Mouse (Mus musculus) cerebellum, adult 8-10 months (tissue): ENCODE data around the gene Rbm18.
"Not testable (repeated sequence)": the region's sequence is repeated elsewhere in the genome, so short reads cannot be mapped to it uniquely, and the experiment has no call there.

Source experiments
- DNase-seq: peaks from one replicate; pipeline ENCODE4 v3.0.0; 2022

Rbm18 gene

DNA sequence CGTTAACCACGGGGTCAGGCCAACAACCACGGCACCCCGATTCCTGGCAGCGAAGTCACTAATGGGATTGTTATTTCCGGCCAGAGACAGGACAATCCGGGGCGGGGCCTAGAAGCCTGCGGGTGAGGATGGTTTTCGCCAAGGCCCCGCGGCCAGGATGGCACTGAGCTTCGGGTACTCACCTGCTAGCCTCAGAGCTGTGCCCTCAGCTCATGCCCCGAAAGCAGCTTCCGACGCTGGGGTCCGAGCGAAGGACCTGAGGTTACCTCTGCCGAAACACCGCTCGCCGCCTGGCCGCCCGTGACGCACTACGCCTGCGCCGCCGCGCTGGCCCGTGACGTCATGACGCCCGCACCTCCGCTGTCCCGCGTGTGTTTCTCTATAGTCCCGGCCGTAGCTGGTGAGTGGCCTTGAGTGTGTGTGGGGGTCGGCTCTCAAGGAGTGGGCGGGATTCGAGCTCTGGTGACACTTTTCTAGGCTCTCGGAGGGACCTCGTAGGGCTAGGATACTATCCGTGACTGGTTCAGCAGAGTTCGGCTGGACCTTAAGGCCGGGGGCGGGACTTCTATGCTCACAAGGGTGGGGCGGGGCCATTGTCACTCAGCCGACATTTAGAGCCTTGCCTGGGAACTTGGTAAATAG is at the start of gene Rbm18, which contains the start of gene Mrrf:
Gene Rbm18, minus strand, starts transcription at position 474 of the 642 bp plus-strand sequence.
Gene Mrrf, plus strand, starts transcription at position 90 of the 642 bp plus-strand sequence.
- DNase-seq, result peak; percentile 93

DNA sequence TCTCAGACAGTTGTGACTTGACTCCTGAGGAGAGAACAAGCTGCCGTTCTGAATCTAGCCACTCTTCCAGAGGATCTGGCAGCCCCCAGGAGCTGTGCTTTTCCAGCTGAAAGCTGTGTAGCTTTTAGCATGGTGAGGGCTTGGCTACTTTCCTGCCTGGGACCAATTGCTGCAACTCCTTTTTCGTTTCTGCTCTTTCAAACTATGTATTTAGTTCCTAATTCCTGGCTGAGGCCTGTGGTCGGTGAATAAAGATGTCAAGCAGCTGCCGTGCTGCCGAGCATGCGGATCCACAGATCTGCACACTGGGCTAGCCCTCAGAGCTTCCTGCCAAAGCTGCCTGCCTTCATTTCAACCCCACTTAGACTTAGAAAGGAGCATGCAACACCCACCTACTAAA is 48.3 kb upstream of the Rbm18 start:
- DNase-seq, result no peak

DNA sequence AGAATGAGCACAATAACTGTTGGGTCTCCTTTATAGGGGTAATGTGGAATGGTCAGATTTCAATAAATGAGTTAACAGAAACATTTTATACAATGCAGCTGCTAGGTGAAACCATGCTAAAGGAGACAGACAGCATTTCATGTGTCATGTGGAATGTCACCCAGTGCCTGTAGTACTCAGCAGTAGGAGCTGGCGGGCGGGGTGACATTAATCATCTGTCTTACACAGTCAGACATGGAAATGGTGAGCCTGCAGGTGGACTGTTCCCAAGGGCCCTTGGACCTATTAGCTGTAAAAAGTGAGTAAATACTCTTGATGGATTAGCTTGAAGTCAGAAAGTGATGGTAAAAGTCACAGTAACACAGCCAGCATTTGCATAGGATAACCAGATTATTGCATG is 47.6 kb upstream of the Rbm18 start:
- DNase-seq, result no peak

DNA sequence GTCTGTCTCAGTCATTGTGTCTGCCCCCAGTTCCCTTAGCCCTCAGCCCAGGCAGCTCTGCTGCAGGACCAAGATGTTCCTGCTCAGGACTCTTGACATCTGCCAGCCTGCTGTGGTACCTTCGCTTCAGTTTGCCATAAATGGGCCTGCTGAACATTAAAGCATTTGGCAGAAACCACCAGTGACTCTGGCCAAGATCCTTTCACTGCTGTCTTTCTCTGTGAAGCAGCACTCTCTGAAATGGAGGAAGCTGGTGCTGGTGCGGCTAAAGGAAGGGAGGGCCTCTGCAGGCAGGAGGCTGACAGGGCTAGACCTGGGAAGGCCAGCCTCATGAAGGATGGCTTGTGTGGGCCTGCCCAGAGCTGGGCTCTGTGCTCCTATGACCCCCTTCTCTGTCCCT is 46.7 kb upstream of the Rbm18 start:
- no peak for DNase-seq

DNA sequence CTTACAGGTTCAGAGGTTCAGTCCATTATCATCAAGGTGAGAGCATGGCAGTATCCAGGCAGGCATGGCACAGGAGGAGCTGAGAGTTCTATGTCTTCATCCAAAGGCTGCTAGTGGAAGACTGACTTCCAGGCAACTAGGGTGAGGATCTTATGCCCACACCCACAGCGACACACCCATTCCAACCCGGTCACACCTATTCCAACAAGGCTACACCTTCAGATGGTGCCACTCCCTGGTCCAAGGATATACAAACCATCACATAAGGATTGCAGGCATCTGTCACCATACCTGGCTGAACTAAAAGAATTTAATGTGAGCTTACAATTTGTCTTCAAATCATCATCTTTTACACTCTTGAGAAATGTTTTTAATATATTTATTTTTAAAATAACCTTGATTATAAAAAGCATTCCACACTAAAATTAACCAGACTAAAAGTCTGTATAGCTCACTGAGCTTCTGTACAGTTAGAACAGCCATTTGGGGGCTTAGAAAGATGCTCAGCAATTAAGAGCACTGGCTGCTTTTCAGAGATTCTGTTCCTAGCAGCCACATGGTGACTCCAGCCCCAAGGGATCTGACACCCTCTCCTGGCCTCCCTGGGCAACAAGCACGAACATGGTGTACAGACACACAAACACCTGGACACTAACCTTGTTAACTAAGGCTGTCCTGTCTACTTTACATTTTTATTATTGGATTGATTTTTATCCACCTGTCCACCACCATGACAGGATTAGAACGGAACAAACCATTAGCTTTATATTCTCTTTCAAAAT is 45.2 kb upstream of the Rbm18 start:
- DNase-seq, result not testable (repeated sequence)

DNA sequence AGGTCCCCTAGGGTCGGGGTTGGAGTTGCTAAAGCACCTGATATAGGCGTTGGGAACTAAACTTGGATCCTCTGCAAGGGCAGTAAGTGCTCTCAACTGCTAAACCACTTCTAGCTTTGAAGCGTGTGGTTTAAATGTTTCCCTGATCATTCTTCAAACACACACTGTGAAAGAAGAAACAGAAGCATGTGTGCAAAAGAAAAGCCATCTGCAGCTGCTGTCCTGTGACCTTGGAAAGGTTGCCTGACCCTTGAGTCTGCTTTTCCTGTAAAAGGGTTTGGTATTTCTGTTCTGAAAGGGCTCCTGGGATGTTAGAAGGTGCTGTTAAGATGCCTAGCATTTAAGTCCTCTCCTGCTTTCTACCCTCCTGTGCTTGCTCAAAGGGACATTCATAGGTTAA is 42.9 kb upstream of the Rbm18 start:
- DNase-seq, result no peak

DNA sequence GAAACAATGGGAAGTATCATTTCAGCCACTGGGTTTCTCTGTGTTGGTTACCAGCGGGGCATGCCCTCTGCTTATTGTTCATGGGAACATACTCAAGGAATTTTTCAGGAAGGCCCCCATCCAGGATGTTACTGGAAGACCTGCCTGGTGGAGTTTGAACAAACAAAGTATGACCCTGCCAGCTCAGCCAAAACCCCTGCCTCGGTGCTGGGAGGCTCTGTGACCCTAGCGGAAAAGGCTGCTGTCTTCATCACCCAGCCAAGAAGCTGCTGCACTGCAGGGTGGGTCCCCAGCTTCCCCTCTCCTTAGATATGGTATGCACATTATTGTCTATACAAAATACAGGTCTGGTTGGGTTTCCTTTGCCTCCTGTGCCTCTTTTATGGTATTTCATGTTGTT is 36.0 kb upstream of the Rbm18 start:
- no peak for DNase-seq

DNA sequence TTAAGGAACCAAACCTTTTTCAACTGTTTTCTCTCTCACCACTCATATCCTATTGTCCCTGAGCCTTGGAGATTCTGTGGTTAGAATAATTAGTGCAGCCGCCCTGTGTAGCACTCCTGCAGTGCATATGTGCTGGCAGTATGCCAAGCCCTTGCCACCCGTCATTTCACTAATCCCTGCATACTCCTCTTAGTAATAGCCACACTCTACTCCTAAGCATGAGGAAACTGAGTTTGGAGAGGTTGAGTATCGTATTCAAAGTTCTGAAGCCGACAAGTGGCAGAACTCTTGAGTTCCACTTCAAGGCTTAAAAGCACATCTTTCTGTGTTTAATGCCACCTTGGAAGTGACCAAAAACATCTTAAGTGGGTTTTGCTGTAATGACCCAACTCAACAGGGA is 35.6 kb upstream of the Rbm18 start:
- DNase-seq, result no peak

DNA sequence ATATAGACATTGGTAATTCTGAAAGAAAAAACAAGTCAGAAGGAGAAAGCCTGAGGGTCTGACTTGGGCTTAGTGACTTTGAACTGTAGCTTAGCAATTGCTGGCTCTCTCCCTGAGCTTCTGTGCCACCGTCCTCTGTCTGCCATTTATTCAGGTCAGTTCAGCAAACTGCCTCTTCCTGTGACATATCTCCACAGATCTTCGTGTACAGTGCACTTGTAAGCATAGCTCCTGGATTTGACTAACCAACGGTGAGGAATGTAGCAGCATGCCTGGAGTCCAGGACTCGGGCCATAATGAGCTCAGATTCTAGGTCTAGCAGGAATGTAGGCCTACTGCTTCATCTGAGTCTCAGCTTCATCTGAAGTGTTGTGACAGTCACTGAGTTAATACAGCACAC is 32.6 kb upstream of the Rbm18 start:
- DNase-seq, result no peak

DNA sequence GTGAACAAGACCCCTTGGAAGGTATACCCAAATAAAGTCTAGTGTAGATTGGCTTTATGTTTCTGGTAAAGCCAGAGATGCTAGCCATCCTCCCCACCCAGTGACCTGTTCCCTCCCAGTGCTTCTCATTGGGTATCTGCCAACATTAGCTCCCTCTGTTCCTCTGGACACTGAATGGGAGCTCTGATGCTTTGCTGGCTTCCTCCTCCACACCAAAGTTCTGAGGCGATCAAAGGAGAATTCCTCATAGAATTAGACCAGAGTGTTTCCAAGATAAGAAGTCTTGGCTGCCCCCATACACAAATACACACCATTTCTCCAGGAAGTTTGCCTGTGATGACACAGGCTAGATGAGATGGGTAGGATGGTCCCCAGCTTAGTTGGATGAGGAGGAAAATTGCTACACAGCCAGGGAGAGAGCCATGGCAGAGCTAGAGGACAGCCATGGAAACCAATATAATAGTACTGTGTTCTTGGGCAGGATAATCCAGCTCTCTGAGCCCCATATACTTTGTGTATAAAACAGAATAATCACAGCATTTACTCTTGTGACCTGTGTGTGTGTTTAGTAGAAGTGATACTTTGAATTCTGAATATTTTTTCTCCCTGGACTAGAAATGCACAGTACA is 31.5 kb upstream of the Rbm18 start:
- no peak for DNase-seq

DNA sequence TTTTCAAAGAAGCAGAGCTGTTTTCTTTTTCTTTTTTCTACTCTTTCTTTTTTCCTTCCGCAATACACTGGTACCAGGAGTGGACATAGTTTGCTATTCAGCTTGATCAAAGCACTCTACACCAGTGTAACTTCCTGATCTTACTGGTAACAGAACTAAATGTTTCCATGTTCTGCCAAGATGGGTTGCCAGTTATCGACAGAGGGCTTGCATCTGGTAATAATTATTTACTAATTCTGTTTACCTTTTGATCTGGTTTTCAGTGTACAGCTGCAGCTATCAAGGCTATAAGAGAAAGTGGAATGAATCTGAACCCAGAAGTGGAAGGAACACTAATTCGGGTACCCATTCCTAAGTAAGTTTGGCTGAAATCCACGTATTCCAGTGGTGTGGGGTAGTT is 22.8 kb upstream of the Rbm18 start:
- no peak for DNase-seq

DNA sequence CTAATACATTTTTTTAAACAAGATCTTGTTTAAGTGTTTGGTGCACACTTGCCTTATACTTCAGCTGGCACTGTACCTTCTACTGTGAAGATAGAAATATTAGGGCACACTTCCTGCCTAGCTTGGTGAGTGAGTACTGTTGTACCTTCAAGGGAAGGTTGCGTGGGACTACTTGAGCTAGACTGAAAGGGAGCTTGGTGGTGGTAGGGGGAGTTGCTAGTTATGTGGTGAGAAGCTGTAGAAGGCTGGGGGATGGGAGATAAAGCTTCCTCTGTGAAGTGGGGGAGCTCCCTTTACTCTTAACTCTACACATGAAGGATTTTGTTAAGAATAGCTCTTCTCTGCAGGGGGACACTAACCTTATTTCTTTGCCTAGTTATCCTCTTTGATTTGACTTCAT is 20.9 kb upstream of the Rbm18 start:
- no peak for DNase-seq

DNA sequence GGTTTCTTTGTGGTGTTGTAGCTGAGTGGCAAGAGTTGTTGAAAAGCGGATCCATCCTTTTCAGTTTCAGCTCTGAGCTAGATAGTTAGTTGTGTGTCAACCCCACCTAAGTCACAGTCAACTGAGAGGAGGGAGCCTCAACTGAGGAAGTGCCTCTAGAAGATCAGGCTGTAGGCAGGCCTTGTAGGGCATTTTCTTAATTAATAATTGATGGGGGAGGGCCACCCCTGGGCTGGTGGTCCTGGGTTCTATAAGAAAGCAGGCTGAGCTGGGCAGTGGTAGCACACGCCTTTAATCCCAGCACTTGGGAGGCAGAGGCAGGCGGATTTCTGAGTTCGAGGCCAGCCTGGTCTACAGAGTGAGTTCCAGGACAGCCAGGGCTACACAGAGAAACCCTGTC is 15.8 kb upstream of the Rbm18 start:
- not testable (repeated sequence) for DNase-seq

DNA sequence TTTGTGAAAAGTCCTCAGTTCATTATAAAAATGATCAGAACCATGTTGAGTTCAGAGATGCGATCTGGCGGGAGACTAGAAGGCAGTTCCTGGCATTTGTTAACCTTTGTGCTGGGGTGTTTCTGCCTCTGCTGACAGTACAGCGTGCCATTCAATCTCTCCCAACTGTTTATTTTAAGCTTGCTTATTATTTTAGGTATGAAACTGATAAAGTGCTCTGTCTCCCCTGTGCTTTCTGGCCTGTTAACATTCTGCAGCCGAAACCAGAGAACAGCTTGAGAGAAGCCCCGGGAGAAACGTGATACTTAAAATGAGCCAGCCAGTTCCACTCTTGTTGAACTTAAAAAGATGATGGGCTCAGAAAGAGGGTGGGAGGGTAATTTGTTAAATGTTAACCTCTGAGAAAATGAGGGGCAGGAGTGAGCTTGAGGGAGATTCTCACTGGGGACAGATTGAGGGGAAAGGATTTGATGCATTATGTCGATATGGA is 12.3 kb upstream of the Rbm18 start:
- no peak for DNase-seq

DNA sequence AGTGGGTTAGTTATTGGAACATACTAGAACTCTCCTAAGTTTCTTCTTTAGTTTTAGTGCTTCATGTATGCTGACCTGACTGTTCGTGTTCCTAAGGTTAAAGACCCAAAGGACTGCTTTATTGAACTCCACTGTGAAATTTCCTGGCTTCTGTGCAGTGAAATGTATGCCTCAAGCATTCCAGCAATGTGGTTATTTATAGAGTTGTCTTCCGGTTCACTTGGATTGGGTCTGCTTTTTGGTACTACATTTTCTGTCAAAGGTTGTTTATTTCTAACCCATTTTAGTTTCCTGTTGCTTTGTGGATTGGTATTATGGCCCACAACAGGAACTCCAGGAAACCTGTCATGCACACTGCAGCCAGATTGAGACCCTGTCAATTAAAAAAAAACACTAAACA is 2.5 kb upstream of the Rbm18 start:
- no peak for DNase-seq

DNA sequence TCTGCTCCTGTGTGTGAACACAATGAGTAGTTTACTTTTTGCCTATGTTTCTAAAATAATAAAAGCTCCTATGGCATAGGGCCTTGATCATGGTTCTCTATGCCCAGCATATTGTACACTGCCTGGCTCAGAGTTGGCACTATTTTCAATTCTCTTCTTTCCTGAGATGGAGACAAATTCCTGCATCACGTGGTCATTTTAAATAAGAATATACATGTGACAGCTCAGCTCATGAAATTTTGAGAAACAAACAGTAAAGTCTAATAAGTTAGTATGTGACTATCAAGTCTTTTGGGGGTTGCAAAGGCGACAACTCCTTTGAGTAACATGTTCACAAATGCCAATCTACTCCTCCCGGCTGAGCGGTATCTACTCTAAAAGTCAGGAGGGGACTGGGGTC is 686 bp downstream of the Rbm18 start:
- DNase-seq, result no peak

DNA sequence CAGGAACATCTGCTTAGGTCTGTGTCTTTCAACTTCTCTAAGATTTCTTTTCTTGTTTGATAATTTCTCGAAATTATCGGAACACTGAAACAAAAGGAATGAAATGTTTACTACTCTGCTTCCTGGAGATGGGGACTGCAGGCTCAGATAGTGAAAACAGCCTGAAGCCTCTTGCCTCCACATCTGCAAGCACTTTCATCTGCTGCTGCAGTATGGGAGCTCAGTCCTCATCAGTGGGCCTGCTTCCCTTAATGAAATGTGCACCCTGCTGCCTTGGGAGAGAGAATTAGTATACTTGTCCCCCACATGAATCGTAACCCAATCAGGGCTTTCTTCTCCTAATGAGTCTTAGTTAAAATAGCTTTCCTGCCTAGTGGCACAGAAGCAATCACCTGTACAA is 7.5 kb downstream of the Rbm18 start:
- DNase-seq, result no peak

DNA sequence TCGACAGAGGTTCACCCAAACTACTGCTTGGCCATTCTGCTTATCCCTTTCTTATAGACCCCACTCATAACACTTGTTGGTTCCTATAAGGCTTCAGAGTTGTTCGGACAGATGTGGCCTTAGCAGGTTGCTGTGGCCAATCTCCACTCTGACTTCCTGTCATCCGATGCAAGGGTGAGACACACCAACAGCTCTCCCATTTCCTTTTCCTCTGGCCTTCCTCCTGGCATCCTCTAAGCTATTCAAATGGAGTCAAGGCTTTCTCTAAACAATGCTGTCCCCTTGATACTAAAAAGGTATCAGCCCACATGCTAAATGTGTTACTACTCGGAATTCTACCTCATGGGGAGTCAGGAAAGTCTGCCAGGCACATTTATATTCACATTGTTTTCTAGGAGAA is 8.6 kb downstream of the Rbm18 start:
- DNase-seq, result no peak

DNA sequence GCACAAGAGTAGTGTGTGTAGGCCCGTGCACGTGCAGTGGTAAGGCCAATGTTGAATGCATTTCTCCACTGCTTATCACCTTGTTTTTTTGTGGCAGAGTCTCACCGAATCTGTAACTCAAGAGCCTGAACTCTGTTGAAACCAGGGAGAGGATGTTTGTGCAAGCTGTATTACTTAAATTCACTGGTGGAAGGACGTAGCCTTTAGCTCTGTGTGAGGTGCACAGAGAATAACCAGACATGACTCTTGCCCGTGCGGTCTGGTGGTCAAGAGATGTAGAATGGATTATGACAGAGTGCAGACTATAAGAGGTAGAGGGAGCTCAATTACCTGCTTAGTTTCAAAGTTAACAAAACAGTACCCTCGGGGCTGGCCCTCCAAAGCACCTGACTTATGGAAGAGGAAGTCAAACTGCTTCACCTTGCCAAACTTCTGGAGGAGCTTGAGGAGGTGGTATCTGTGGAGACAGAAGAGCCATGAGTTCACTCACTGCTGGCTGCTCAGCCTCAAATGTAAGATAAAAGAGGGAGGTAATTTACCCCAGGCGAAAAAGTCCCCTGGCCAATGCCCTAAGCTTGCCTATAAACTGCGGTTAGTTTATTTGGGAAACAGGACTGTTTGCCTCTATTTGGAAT is 9.7 kb downstream of the Rbm18 start:
- no peak for DNase-seq

DNA sequence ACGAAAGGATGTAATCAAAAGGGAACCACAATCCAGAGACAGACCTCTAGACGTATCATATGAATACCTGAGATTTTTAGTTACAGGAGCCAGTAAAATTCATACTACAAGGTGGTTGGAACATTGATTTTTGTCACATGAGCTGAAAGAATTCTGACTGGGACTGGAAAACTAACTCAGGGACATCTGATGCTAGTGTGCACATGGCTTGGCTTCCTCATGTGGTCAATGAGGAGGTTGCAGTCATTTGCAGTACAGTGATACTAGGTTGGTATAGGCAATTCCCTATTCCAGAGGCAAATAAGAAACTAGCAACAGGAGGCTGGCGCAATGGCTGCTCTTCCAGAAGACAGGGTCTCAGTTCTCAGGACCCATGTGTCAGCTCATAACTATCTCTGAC is 23.9 kb downstream of the Rbm18 start:
- no peak for DNase-seq

DNA sequence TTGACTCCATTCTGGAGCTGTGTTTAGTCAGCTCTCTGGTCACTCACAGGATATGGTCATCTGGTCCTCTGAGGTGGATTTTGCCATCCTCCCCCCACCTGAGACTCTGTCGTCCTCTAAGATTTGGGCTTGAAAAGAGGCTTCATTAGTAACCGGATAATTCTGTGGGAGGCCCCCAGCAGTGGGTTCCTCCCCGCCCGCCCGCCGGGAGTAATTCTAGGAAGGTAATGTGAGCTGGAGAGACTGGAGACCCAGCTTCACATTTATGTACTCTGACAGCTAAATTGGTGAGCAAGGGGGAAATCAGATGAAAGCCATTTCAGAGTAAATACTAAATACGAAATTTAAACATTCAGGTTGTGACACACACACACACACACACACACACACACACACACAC is 28.0 kb downstream of the Rbm18 start:
- no peak for DNase-seq

DNA sequence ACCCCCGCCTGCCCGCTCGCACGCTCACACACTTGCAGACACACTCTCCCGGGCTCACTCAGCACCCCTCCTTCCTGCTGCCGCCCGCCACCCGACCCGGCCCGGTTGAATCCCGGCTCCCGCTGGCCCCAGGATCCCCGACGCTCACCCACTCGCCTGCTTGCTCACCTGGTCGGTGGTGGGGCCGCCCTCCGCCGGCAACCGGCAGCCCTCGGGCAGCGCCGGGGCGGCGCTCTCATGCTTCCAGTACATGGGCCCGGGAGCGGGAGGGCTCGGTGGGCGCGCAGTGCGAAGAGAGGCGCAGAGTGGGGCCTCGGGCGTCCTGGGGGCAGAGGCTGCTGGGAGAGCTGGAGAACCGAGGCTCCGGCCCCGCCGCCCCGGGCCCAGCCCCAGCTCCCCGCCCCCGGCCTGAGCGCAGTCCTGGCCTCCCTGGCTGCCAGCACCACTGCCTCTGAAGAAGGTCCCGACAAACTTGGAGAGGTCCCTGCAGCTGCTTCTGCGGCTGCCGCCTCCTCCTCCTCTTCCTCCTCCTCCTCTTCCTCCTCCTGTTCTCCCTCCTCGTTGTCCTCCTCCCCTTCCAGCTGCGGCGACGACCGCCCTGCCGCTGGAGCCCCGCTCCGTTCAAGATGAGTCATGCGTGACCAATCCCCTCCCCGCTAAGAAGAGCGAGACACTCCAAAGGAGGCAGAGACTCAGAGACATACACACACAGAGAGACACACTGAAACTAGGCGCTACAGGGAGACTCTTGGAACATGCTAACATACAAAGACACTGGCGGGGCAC is 31.4 kb downstream of the Rbm18 start, which contains the start of gene Lhx6:
Gene Lhx6, minus strand, starts transcription at position 453 of the 786 bp plus-strand sequence.
- DNase-seq, result no peak
